Mouse (Mus musculus): ENCODE measurements around the gene Mpp2.

Mpp2 gene

DNA sequence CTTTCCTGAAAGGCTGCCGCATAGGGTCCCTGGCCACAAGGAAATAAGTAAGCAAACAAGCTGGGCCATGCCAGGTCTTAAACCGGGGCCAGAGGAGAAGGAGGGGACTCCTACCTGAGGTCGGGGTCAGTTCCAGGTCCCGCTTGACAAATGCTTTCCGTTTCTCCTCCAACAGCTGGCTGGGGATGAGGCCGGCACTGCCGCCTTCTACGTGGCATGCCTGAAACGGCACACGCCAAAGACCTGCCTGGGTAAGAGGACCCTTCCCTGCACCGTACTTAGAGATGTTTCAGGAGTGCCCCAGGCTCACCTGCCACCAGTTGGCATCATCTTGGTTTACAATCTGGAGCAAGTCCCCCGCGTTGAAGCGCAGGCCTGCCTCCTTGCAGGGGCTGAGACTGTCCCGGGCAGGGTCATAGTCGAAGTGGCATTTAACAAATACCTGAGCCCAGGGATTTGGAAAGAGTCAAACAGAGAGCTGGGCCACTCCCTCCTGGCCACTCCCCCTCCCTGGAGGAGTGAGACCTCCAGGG is 26.3 kb downstream of the Mpp2 start:
- no peak for TF ChIP-seq CTCF (conservative IDR thresholded peaks at IDR 0.05; ENCODE audit: low read length)
- no peak for TF ChIP-seq NANOG (IDR thresholded peaks at IDR 0.05; ENCODE audit: borderline replicate concordance, low read length)
- TF ChIP-seq POU5F1 (IDR thresholded peaks at IDR 0.05; ENCODE audit: borderline replicate concordance, low read length): no peak
- peaks cover 46% of the 10 kb centered on the region for H3K27me3 ChIP-seq (ENCODE audit: insufficient read depth, low read length)
- no peaks in the 10 kb centered on the region for H3K36me3 ChIP-seq (ENCODE audit: insufficient read depth, low read length)
- H3K4me1 ChIP-seq (replicated peaks; ENCODE audit: low read depth, low read length): peaks cover 29% of the 10 kb centered on the region
- peak overlapping the region; percentile 76 for H3K4me3 ChIP-seq (replicated peaks; ENCODE audit: low read length)
- H3K9me3 ChIP-seq (ENCODE audit: low read length): no peaks in the 10 kb centered on the region

DNA sequence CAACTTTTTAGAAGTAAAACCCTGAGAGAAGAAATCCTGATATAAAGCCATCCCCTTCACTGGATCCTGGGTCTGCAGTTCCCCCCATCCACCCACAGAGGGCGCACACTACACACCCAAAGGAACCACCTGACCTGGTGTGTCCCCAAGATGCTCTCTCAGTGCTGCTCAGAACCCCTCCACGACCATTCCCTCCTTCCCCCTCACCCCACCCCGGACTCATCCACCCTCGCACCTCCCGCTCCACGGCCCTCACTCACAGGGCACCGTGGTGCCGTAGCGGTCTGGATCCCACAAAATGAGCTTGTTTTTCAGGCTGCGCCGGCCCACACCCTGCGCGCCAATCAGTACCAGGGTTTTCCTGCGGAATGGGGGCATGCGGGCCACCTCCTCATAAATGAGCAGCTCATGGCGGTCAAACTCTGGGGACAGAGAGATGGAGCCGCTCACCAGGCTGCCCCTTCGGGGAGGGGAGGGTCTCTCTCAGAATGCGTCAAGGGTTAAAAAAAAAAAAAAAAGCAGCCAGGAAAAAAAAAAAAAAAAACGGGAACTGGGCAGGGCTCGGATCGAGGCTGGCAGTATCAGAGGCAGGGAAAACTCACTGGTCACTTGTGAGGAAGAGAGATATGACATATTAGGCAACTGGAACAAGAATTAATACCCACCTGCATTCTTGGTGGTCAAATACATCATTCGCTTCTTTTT is 26.9 kb downstream of the Mpp2 start:
- Histone ChIP-seq H3K27me3 (ENCODE audit: insufficient read depth, low read length) (peaks cover 52% of the 10 kb centered on the region), H3K36me3 (ENCODE audit: insufficient read depth, low read length) (no peaks in the 10 kb centered on the region), H3K9me3 (ENCODE audit: low read length) (no peaks in the 10 kb centered on the region), H3K4me1 (replicated peaks; ENCODE audit: low read depth, low read length) (peaks cover 29% of the 10 kb centered on the region), H3K4me3 (replicated peaks; ENCODE audit: low read length) (peak overlapping the region; percentile 76)
- no peak for TF ChIP-seq NANOG (IDR thresholded peaks at IDR 0.05; ENCODE audit: borderline replicate concordance, low read length)
- TF ChIP-seq CTCF (conservative IDR thresholded peaks at IDR 0.05; ENCODE audit: low read length): peak; percentile 99

DNA sequence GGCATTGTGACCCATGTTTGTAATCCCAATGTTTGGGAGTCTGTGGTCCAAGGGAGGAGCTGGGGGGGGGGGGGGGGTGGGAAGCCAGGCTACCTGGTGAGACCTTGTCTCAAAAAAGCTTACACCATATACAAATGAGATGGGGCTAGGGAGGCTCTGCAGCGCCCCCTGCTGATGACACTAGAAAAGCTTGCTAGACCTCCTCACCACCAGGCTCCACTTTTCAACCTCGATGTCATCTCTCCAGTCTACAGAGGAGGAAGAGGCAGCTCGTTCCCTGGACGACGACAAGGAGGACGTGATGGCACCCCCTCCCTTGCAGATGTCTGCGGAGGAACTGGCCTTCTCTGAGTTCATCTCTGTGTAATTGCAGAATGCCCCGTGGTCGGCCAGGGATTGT is 34.5 kb downstream of the Mpp2 start:
- Histone ChIP-seq H3K4me1 (replicated peaks; ENCODE audit: low read depth, low read length) (peaks cover 20% of the 10 kb centered on the region), H3K36me3 (ENCODE audit: insufficient read depth, low read length) (no peaks in the 10 kb centered on the region), H3K9me3 (ENCODE audit: low read length) (no peaks in the 10 kb centered on the region), H3K4me3 (replicated peaks; ENCODE audit: low read length) (no peak overlapping the region), H3K27me3 (ENCODE audit: insufficient read depth, low read length) (peaks cover 44% of the 10 kb centered on the region)
- TF ChIP-seq NANOG (IDR thresholded peaks at IDR 0.05; ENCODE audit: borderline replicate concordance, low read length): no peak
- peak; percentile 58 for TF ChIP-seq CTCF (conservative IDR thresholded peaks at IDR 0.05; ENCODE audit: low read length)
- TF ChIP-seq POU5F1 (IDR thresholded peaks at IDR 0.05; ENCODE audit: borderline replicate concordance, low read length): no peak

DNA sequence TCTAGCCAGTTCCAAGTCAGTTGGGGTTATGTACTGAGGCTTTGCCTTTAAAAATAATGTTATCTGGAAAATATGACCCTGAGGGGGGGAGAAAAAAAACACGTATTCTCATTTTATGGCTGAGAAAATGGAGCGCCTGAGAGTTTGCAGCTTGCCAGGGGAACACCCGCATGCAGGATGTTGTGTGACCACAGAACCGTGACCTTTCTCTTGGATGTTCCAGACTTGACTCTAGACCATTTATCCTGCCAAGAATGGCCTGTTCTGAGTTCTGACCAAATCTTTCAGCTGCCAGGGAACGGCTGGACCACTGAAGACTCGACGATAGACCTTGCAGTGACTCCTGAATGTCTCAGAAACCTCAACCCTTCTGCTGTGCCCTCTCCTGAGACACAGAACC is 35.1 kb downstream of the Mpp2 start:
- no peak overlapping the region for H3K4me3 ChIP-seq (replicated peaks; ENCODE audit: low read length)
- H3K4me1 ChIP-seq (replicated peaks; ENCODE audit: low read depth, low read length): peaks cover 20% of the 10 kb centered on the region
- H3K9me3 ChIP-seq (ENCODE audit: low read length): no peaks in the 10 kb centered on the region
- TF ChIP-seq CTCF (conservative IDR thresholded peaks at IDR 0.05; ENCODE audit: low read length) (no peak), NANOG (IDR thresholded peaks at IDR 0.05; ENCODE audit: borderline replicate concordance, low read length) (no peak), POU5F1 (IDR thresholded peaks at IDR 0.05; ENCODE audit: borderline replicate concordance, low read length) (no peak)
- H3K27me3 ChIP-seq (ENCODE audit: insufficient read depth, low read length): peaks cover 41% of the 10 kb centered on the region
- H3K36me3 ChIP-seq (ENCODE audit: insufficient read depth, low read length): no peaks in the 10 kb centered on the region

DNA sequence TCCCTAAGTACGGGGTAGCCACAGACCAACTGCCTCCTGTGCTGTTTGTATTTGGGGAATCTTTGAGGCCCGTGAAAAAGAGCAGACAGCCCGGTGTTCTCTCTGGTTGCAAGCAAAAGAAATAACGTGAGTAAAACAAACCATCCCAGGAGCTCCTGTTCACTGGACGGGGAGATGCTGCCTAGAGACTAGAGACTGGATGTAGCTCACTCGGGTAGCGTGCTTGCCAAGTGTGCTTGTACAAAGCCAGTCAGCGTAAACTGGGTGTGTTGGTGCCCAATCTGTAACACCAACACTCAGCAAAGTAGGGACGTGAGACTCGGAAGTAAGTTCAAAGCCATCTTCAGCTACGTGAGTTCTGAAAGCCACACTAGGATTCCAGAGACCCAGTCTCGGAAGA is 35.6 kb downstream of the Mpp2 start:
- no peak overlapping the region for H3K4me3 ChIP-seq (replicated peaks; ENCODE audit: low read length)
- peaks cover 20% of the 10 kb centered on the region for H3K4me1 ChIP-seq (replicated peaks; ENCODE audit: low read depth, low read length)
- H3K36me3 ChIP-seq (ENCODE audit: insufficient read depth, low read length): no peaks in the 10 kb centered on the region
- peaks cover 37% of the 10 kb centered on the region for H3K27me3 ChIP-seq (ENCODE audit: insufficient read depth, low read length)
- no peaks in the 10 kb centered on the region for H3K9me3 ChIP-seq (ENCODE audit: low read length)
- no peak for TF ChIP-seq POU5F1 (IDR thresholded peaks at IDR 0.05; ENCODE audit: borderline replicate concordance, low read length)
- no peak for TF ChIP-seq CTCF (conservative IDR thresholded peaks at IDR 0.05; ENCODE audit: low read length)
- TF ChIP-seq NANOG (IDR thresholded peaks at IDR 0.05; ENCODE audit: borderline replicate concordance, low read length): no peak

DNA sequence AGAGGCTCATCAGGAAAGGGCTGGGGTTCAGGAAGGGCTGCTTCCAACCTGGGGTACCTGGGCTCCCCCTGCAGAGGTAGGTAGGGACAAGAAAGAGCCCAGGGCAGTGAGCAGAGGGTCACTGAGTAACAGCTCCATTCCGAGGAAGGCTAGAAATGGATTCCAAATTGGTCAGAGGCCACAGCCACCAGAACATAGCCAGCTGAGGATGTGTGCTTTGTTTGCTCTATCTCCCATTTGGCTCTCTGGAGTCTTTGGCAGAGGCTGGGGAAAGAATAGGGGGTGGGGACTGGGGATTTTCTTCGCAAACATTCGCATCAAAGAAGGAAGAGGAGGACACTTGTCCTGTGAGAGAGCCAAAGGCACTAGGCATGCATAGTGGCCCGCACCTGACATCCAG is 36.4 kb downstream of the Mpp2 start:
- peaks cover 20% of the 10 kb centered on the region for H3K4me1 ChIP-seq (replicated peaks; ENCODE audit: low read depth, low read length)
- TF ChIP-seq NANOG (IDR thresholded peaks at IDR 0.05; ENCODE audit: borderline replicate concordance, low read length) (no peak), CTCF (conservative IDR thresholded peaks at IDR 0.05; ENCODE audit: low read length) (no peak)

DNA sequence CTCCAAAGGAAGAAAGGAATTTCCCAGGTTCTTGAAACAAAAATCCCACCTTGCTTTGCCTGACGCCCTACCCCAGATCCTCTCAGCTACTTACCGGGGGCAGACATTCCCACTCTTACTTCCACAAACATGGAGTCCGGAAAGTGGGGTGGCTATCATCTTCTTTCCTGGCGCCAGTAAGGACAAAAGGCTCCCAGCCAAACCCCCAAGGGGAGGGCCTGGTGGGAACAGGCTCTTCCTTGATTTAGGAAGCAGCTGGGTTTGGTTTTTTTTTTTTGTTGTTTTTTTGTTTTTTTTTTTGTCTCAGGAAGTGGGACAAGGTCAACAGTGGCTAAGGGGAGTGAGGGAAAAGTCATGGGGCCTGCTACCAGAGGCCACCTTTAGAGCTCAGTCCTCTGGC is 36.8 kb downstream of the Mpp2 start:
- peaks cover 20% of the 10 kb centered on the region for H3K4me1 ChIP-seq (replicated peaks; ENCODE audit: low read depth, low read length)
- H3K9me3 ChIP-seq (ENCODE audit: low read length): no peaks in the 10 kb centered on the region
- H3K36me3 ChIP-seq (ENCODE audit: insufficient read depth, low read length): no peaks in the 10 kb centered on the region
- no peak overlapping the region for H3K4me3 ChIP-seq (replicated peaks; ENCODE audit: low read length)
- TF ChIP-seq CTCF (conservative IDR thresholded peaks at IDR 0.05; ENCODE audit: low read length) (no peak), NANOG (IDR thresholded peaks at IDR 0.05; ENCODE audit: borderline replicate concordance, low read length) (no peak), POU5F1 (IDR thresholded peaks at IDR 0.05; ENCODE audit: borderline replicate concordance, low read length) (no peak)
- peaks cover 32% of the 10 kb centered on the region for H3K27me3 ChIP-seq (ENCODE audit: insufficient read depth, low read length)

More for the DNA sequence above, 36.4 kb downstream of the Mpp2 start:
- Histone ChIP-seq H3K9me3 (ENCODE audit: low read length) (no peaks in the 10 kb centered on the region), H3K27me3 (ENCODE audit: insufficient read depth, low read length) (peaks cover 35% of the 10 kb centered on the region), H3K36me3 (ENCODE audit: insufficient read depth, low read length) (no peaks in the 10 kb centered on the region), H3K4me3 (replicated peaks; ENCODE audit: low read length) (no peak overlapping the region)

DNA sequence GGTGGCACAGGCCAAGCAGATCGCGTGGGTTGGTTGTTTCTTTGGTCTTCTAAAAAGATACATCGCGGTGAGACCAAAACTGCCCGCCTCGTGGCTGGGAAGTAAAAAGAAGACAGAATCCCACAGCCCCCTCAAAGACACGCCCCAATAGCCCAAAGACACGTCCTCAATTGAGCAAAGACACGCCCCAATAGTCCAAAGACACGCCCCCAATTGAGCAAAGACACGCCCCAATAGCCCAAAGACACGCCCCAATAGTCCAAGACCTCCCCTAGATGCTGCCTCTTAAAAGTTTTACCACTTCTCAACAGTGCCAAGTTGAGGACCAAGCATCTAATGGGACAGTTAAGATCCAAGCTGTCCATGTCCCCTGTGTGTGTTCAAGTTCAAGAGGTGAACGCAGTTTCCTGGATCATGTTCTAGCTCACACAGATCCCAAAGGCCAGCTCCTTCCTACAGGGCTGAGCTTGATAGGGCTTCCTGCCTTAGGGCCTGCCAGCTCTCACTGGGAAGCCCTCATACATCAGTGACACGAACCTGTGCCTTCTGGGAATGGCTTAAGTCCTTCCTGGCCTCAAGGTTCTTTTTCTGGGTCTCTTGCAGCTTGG is 38.3 kb downstream of the Mpp2 start:
- Histone ChIP-seq H3K9me3 (ENCODE audit: low read length) (peaks cover 6% of the 10 kb centered on the region; the same call in 1 of the 2 replicates), H3K36me3 (ENCODE audit: insufficient read depth, low read length) (no peaks in the 10 kb centered on the region), H3K4me1 (replicated peaks; ENCODE audit: low read depth, low read length) (peaks cover 20% of the 10 kb centered on the region), H3K27me3 (ENCODE audit: insufficient read depth, low read length) (peaks cover 28% of the 10 kb centered on the region), H3K4me3 (replicated peaks; ENCODE audit: low read length) (no peak overlapping the region)
- TF ChIP-seq CTCF (conservative IDR thresholded peaks at IDR 0.05; ENCODE audit: low read length): no peak
- TF ChIP-seq POU5F1 (IDR thresholded peaks at IDR 0.05; ENCODE audit: borderline replicate concordance, low read length): no peak
- no peak for TF ChIP-seq NANOG (IDR thresholded peaks at IDR 0.05; ENCODE audit: borderline replicate concordance, low read length)

Measured in E14TG2a.4 (cell line).